Mouse (Mus musculus): Measurements from ENCODE around the gene Fancf. TPM values are rescaled to one million over a fixed set of nuclear protein-coding genes. Genes with fewer than 3 reads are reported as not detected.

Gene Fancf
- total RNA-seq, 1 experiment from 2014 or later, result 12.6 TPM

DNA sequence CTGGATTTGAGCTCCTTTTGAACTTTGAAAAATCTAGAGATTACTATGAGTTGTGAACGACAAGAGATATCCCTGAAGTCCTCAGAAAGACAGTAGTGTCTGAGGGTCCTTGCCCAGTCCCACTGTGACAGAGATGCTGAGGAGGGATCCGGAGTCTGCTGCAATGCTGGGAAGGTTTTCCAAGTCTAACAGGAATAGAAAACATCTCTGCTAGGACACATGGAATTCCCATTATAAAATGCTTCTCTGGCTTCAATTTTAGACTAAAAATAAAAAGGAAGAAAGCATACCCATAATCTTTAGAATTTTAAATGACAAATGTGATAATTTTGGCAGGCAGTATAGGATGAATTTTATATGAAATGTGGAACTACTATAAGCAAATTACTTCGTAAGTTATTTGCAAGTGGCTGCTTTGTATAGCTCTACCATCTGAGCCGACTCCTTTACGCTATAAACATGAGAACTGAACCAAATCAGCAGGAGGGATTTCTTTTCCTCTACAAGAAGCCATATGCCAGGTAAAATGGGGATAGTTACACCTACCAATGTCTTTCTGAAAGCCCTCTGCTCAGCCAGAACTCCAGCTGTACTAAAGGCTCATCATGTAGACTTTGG is 10.1 kb downstream of the Fancf start:
- no peak for ATAC-seq (replicated peaks; ENCODE audit: low read depth, poor library complexity, severe bottlenecking)

DNA sequence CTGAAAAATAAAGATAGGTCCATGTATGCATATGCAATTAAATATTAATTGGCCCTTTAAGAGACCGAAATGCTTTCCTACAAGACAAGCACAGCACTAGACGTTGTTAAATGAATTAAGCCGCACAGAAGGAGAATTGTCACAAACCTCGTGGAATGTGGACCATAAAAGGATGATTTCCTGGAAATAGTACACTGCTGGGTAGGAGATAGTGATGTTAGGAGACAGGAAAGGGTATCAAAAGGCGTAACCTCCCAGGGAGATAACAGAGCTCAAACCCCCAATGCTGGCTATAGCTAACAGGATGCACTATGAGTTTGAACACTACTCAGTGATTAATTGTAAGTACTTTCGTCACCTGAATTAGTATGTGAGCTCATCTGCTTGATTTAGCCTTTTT is 11.2 kb downstream of the Fancf start:
- ATAC-seq (replicated peaks; ENCODE audit: low read depth, poor library complexity, severe bottlenecking), result no peak

DNA sequence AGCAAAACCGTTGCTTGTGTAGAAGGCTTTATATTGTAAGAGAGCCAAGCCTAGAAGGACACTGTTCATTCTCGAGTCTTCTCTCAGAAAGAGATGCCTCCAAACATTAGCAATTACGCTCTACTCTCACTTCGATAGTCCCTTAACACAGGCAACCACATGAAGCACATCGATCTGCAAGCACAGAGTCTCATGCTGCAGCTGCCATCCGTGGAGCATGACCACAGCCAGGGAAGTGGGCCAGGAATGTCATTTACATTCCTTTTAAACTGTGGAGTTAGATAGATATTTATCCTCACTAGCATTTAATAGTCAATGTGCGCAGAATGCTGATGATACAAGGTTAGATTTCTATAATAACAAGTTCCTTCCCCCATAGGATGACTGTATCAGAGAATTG is 21.6 kb downstream of the Fancf start:
- no peak for ATAC-seq (replicated peaks; ENCODE audit: low read depth, poor library complexity, severe bottlenecking)

DNA sequence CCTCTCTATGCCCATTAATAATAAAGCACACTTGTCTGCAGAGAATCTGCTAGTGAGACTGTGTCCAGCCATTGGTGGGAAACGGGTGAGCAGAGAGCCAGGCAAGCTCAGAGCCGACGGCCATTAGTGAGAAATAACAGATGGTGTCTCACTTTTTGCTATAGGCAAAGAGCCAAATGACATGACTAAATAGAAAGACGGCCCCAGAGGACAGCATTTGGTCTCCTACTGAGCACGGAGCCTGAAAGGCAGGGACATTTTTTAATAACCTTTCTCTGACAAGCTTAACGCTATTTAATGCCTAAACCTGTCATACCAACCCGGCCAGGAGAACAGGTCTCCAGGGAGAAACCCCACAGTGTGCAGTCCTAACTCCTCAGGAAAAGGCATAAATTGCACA is 30.1 kb downstream of the Fancf start:
- no peak for ATAC-seq (replicated peaks; ENCODE audit: low read depth, poor library complexity, severe bottlenecking)

- ATAC-seq (replicated peaks; ENCODE audit: low read depth, poor library complexity, severe bottlenecking), result no peak
These were observed 38.3 kb downstream of the Fancf start for GRCm38 (mm10) chr7:51823562-51824338.

DNA sequence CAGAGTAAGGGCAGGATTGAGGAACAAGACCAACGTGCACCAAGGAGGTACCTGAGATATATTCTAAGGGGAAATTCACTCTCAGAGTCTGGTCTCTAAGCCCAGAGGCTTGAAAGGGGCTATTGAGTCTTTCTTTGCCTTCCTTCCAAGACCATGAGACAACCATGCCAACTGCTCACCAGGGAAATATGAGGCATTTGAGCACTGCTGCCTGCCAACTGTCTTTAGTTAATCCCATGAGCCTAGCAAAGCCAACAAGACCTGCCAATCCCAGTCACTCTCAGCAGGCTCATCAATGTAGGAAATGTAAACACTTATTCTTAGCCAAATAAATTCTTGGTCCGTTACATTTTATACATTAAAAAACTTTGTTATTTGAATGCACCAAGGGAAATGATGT is 40.6 kb downstream of the Fancf start:
- ATAC-seq (replicated peaks; ENCODE audit: low read depth, poor library complexity, severe bottlenecking), result no peak

DNA sequence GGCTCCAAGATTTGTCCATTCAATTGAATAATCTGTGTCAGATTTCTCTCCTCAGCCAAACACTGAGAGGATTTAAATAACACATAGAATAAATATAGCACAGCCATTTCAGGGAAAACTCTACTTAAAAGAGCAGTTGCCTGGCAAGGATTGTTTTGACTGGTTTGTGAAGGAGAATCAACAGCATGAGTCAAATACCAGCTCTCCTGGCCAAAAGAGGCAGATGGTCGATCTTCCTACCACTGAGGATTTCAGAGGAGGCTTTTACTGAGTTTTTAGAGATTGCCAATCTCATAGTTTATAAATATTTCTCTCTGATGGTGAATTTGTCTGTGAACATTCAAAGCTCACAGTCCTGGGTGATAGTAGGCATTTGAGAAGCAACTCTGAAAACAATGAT is 42.2 kb downstream of the Fancf start:
- no peak for ATAC-seq (replicated peaks; ENCODE audit: low read depth, poor library complexity, severe bottlenecking)

GRCm38 (mm10) chr7:51818251-51818974 is 43.7 kb downstream of the Fancf start:
- ATAC-seq (replicated peaks; ENCODE audit: low read depth, poor library complexity, severe bottlenecking), result no peak

DNA sequence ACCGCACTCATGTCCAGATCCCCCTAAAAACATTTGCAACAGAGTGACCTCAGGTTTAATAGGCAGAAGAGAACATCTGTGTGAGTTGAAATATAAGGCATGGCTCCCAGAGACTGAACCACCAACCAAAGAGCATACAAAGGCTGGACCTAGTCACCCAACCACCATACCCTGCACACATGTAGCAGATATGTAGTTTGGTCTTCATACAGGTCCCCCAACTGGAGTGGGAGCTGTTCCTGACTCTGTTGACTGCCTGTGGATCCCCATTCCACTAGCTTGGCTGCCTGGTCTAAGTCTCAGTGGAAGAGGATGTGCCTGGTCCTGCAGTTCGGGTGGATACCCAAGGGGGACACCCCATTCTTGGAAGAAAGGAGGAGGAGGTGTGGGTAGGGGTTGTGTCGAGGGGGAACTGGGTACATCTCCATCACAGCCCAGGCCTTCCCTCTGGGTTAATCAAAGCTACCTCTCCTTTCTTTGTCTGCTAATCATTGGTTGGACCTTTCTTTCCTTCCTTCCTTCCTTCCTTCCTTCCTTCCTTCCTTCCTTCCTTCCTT is 45.7 kb downstream of the Fancf start:
- ATAC-seq (replicated peaks; ENCODE audit: low read depth, poor library complexity, severe bottlenecking), result no peak

GRCm38 (mm10) chr7:51815473-51816282 is 46.4 kb downstream of the Fancf start:
- no peak for ATAC-seq (replicated peaks; ENCODE audit: low read depth, poor library complexity, severe bottlenecking)

Other genes starting within 250 kb of the Fancf start
- not detected in 2 replicates for gene Slc17a6, start 240.3 kb downstream of the Fancf start, total RNA-seq (2017)
- gene Gas2, start 252 bp downstream of the Fancf start, total RNA-seq (2017), result 7.7 and 9.5 TPM in 2 replicates
- 20.3 and 27.5 TPM in 2 replicates for gene Svip, start 143.8 kb upstream of the Fancf start, total RNA-seq (2017)
- not detected in 2 replicates for gene 1700015G11Rik, start 153.5 kb upstream of the Fancf start, total RNA-seq (2017)